Mouse (Mus musculus) liver, postnatal 0 days (tissue): ENCODE data around the gene Akap7. TPM values are rescaled to one million over a fixed set of nuclear protein-coding genes. Genes with fewer than 3 reads are reported as not detected.

Experiments
- ATAC-seq: fragments of 200-750 bp; cut with Nextera tagmentation; 2 replicates; pipeline ENCODE4 v1.8.0; 2017; ENCODE audit warnings: mild to moderate bottlenecking, moderate library complexity
- DNase-seq: peaks from one replicate; pipeline ENCODE4 v3.0.0-alpha.2; 2016
- H3K27ac ChIP-seq: fragments of 300-500 bp; sonication (generic); 2 replicates; pipeline ENCODE4 v1.5.1; 2014; ENCODE audit warnings: antibody characterized with exemption, moderate library complexity, mild to moderate bottlenecking, low read depth
- H3K27me3 ChIP-seq: fragments of 300-500 bp; sonication (generic); 2 replicates; pipeline ENCODE4 v1.6.1; 2014; ENCODE audit warnings: low read length, control low read depth, mixed read lengths; ENCODE audit not compliant: insufficient read depth
- H3K36me3 ChIP-seq: fragments of 300-500 bp; sonication (generic); replicated peaks from 2 replicates; pipeline ENCODE4 v1.6.1; 2014; ENCODE audit warnings: mild to moderate bottlenecking, control low read depth, low read length, moderate library complexity, mixed read lengths; ENCODE audit not compliant: insufficient read depth
- H3K4me1 ChIP-seq: fragments of 300-500 bp; sonication (generic); 2 replicates; pipeline ENCODE4 v1.6.1; 2014; ENCODE audit warnings: antibody characterized with exemption, mild to moderate bottlenecking, control low read depth; ENCODE audit not compliant: insufficient read depth
- H3K4me2 ChIP-seq: fragments of 300-500 bp; sonication (generic); 2 replicates; pipeline ENCODE4 v1.6.1; 2014; ENCODE audit warnings: low read depth, mild to moderate bottlenecking, low read length, moderate library complexity, mixed read lengths
- H3K4me3 ChIP-seq: fragments of 300-500 bp; sonication (generic); 2 replicates; pipeline ENCODE4 v1.5.1; 2014; ENCODE audit warnings: low read depth, low read length
- H3K9ac ChIP-seq: fragments of 300-500 bp; sonication (generic); replicated peaks from 2 replicates; pipeline ENCODE4 v1.6.1; 2014; ENCODE audit warnings: mild to moderate bottlenecking, moderate library complexity
- H3K9me3 ChIP-seq: fragments of 300-500 bp; sonication (generic); 2 replicates; pipeline ENCODE4 v1.6.1; 2016; ENCODE audit warnings: mild to moderate bottlenecking, control low read depth, low read length, mixed read lengths
- CTCF ChIP-seq: sonication (generic); IDR thresholded peaks from 2 replicates; pipeline ENCODE4 v1.5.1; 2016; ENCODE audit warnings: antibody characterized with exemption, low read depth
- EP300 ChIP-seq: IDR thresholded peaks from 2 replicates; pipeline ENCODE4 v1.6.1; 2016; ENCODE audit warnings: antibody characterized with exemption, low read depth, mild to moderate bottlenecking
- WGBS: fragments of 180-500 bp; shearing (Covaris S2); extraction: QIAGEN DNeasy Blood & Tissue Kit; methylation state at CpG from one replicate; pipeline ENCODE4 v1.1.7; 2014; ENCODE audit not compliant: insufficient replicate concordance; 5-methylcytosine and 5-hydroxymethylcytosine counted together
- polyA plus RNA-seq: library from polyadenylated mRNA; unstranded; fragments of >200 nt; fragmentation: Nextera tagmentation; extraction: Ambion mirVana; gene quantifications from 2 replicates; pipeline ENCODE4 v1.2.1, GENCODE M21; 2015

The Akap7 gene
- polyA plus RNA-seq, 1 experiment from 2014 or later: 15.9 TPM

DNA sequence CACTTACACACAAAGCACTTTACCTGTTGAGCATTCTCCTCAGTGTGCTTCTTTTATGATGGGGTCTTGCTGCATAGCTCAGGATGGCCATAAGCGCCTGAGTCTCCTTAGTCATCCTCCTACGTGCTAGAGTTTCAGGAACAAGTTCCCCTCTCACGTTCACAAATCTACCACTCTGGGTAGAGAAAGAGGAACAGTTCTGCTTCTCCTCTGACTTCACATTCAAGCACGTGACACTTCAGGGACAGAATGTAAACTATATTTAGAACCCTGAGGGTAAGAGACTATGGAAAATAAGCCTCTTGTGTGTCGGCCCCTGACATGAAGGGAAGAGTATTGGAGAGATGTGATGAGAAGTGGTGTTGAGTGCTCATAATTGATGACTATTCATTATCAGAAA, 10.7 kb upstream of the Akap7 start:
- WGBS: 27% methylated on average over 5 of the region's 5 CpGs
- ATAC-seq (peak; percentile 43), DNase-seq (no peak)
- Histone ChIP-seq H3K4me3 (no peak overlapping the region), H3K27ac (peak overlapping the region; percentile 48; the same call in 1 of the 2 replicates), H3K4me1 (peaks cover 12% of the 10 kb centered on the region), H3K36me3 (no peaks in the 10 kb centered on the region), H3K9ac (no peak overlapping the region), H3K27me3 (no peaks in the 10 kb centered on the region), H3K9me3 (no peaks in the 10 kb centered on the region), H3K4me2 (no peak overlapping the region)
- TF ChIP-seq EP300 (no peak), CTCF (no peak)

DNA sequence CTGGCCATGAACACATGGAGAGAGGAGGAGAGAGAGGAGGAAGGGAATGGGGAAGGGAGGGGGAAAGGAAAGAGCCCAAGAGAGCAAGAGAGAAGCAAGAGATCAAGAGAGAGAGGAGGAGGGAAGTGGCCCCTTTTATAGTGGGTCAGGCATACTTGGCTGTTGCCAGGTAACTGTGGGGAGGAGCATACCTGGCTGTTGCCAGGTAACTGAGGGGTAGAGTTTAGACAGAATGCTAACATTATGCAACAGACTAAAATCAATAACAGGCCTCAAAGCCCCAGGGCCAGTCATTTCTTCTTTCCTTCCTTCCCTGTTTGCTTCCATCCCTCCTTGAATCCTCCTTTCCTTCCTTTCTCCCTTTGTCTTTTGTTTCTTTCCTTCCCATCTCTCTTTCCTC, 10.0 kb upstream of the Akap7 start:
- Histone ChIP-seq H3K36me3 (no peaks in the 10 kb centered on the region), H3K4me1 (peaks cover 12% of the 10 kb centered on the region), H3K27me3 (no peaks in the 10 kb centered on the region), H3K9ac (no peak overlapping the region), H3K27ac (0 out of 2 replicates have a peak overlapping the region, but pooled peaks have one; percentile 48), H3K9me3 (no peaks in the 10 kb centered on the region), H3K4me2 (no peak overlapping the region), H3K4me3 (no peak overlapping the region)
- ATAC-seq (peak; percentile 78), DNase-seq (no peak)
- TF ChIP-seq EP300 (no peak), CTCF (no peak)

DNA sequence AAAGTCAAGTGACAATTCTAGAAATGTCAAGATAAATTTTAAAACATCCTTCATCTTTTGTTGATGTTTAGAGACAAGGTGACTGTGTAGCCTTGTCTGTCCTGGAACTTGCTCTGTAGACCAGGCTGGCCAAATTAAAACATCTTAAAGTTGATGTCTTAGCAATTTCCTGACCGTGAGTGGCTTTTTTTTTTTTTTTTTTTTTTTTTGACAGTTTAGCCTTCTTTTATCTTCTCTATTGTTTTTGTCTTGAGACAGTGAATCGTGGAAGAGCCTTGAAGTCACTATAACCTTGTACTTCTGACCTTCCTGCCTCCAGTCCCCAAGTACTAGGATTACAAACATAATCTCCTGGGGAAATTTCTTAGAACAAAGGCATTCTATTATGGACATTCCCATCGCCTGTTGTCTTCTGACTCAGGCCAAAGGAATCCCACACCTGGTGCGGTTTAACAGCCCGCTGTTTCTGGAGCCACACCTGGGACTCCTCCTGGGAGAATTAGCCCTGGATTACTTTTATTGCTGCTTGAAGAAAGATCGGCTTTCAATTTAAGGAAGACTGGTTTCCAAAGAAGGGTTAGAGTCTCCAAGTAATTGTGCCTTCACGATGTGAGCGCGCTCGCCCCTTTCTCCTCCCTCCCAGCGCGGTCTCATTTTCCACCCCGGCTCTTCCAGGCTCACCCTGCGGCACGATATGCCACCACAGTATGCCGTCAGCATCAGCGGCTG, 6.3 kb upstream of the Akap7 start:
- no peak overlapping the region for H3K9ac ChIP-seq
- H3K4me3 ChIP-seq: no peak overlapping the region
- no peak for TF ChIP-seq EP300
- no peak for TF ChIP-seq CTCF
- WGBS: 43% methylated on average over 17 of the region's 17 CpGs
- no peak overlapping the region for H3K27ac ChIP-seq
- H3K9me3 ChIP-seq: no peaks in the 10 kb centered on the region
- ATAC-seq (no peak), DNase-seq (no peak)
- peaks cover 14% of the 10 kb centered on the region for H3K4me1 ChIP-seq
- H3K36me3 ChIP-seq: no peaks in the 10 kb centered on the region
- H3K4me2 ChIP-seq: no peak overlapping the region
- H3K27me3 ChIP-seq: no peaks in the 10 kb centered on the region

DNA sequence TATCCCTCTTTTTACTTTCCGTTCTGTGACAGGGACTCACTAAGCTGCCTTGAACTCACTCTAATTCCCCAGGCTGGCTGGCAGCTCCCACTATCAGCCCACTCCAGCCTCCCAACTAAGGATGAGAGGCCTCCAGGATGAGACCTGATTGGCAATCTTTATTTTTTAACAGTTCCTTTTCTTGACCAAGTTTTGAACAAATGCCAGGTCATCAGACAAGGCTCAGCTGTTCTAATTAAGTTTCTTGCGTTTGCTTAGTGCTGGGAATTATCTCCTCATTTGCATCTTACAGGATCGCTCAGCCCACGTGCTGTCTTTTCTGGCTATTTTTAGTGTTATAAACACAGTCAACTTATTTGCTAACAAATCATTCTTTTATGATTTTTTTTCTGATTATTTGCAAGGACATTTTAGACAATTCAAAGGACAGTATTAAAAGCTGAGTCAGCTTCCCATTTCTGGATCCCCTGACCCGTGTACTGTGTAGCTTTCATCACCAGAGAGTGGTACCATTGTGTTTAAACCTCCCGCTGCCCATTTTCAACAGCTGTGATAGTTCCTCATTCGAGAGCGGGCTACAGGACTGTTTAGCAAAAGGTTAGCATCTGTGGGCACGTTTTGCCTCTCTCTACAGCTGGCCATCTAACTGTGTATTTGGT, 4.0 kb upstream of the Akap7 start:
- ATAC-seq (no peak), DNase-seq (no peak)
- Histone ChIP-seq H3K4me3 (no peak overlapping the region), H3K4me1 (peaks cover 2% of the 10 kb centered on the region; the same call in 1 of the 2 replicates), H3K4me2 (no peak overlapping the region), H3K36me3 (no peaks in the 10 kb centered on the region), H3K27me3 (no peaks in the 10 kb centered on the region), H3K9ac (no peak overlapping the region), H3K9me3 (no peaks in the 10 kb centered on the region), H3K27ac (no peak overlapping the region)
- no peak for TF ChIP-seq EP300
- no peak for TF ChIP-seq CTCF
- 38% methylated on average over 9 of the region's 9 CpGs for WGBS

DNA sequence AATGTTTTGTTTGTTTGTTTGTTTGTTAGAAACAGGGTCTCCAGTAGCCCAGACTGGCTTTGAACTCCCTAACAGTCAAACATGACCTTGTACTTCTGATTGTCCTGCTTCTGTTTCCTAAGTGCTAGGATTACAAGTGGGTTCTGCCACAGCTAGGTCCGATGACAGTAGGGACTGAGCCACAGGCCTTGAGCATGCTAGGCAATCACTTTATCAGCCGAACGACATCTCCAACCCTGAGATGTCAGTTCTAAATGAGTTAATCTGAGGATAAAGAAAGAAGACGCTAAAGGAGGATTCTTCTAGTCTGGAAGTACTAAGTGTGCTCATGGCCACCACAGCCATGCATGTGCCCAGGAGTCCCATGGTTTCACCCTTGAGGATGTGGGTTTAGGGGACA, 3.1 kb upstream of the Akap7 start:
- DNase-seq (no peak), ATAC-seq (no peak)
- Histone ChIP-seq H3K27me3 (no peaks in the 10 kb centered on the region), H3K9ac (no peak overlapping the region), H3K4me2 (no peak overlapping the region), H3K4me1 (peaks cover 2% of the 10 kb centered on the region; the same call in 1 of the 2 replicates), H3K27ac (no peak overlapping the region), H3K9me3 (no peaks in the 10 kb centered on the region), H3K4me3 (no peak overlapping the region), H3K36me3 (no peaks in the 10 kb centered on the region)
- WGBS: 74% methylated on average over 4 of the region's 4 CpGs
- TF ChIP-seq CTCF: no peak
- no peak for TF ChIP-seq EP300

DNA sequence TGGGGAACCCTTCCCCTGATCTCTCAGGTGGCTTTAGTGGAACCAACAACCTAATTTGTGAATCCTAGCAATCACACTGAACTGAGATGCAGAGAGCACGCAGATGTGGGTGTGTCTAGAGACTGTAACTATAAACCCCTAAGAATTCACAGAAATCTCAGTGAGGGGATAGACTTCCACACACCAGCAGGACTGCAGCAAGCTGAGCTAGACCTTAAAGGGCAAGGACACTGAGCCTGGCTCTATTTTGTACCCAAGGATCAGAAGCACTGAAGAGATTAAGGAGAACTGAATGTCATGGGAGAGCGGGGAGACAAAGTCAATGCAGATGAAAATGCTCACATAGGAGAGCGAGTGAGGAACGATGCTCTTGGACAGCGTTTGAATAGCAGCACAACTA, 2.3 kb upstream of the Akap7 start:
- H3K9me3 ChIP-seq: no peaks in the 10 kb centered on the region
- H3K4me3 ChIP-seq: no peak overlapping the region
- H3K4me2 ChIP-seq: no peak overlapping the region
- no peaks in the 10 kb centered on the region for H3K36me3 ChIP-seq
- H3K27me3 ChIP-seq: no peaks in the 10 kb centered on the region
- no peak overlapping the region for H3K27ac ChIP-seq
- peaks cover 2% of the 10 kb centered on the region; the same call in 1 of the 2 replicates for H3K4me1 ChIP-seq
- DNase-seq (no peak), ATAC-seq (no peak)
- no peak overlapping the region for H3K9ac ChIP-seq
- no peak for TF ChIP-seq EP300
- TF ChIP-seq CTCF: no peak
- WGBS: 90% methylated on average over 5 of the region's 5 CpGs
